Mouse (Mus musculus): ENCODE measurements around the gene Kntc1. TPM values are rescaled to one million over a fixed set of nuclear protein-coding genes. Genes with fewer than 3 reads are reported as not detected.
"Not testable (repeated sequence)": the region's sequence is repeated elsewhere in the genome, so short reads cannot be mapped to it uniquely, and the experiment has no call there.

Gene Kntc1
- polyA plus RNA-seq, 1 experiment: 0.78 TPM

- no peaks in the 10 kb centered on the region for H3K9me3 ChIP-seq
- TF ChIP-seq GATA1 (IDR thresholded peaks at IDR 0.05; ENCODE audit: borderline replicate concordance, low read length) (no peak), FLI1 (IDR thresholded peaks at IDR 0.05; ENCODE audit: low read length) (no peak)
- peaks cover 23% of the 10 kb centered on the region for H3K4me1 ChIP-seq
- H3K27me3 ChIP-seq (replicated peaks): no peaks in the 10 kb centered on the region
- H3K36me3 ChIP-seq (replicated peaks; ENCODE audit: low read length): peaks cover 73% of the 10 kb centered on the region
- H3K4me3 ChIP-seq (replicated peaks): no peak overlapping the region
Measured at GRCm38 (mm10) chr5:123744358-123744757, 5.2 kb upstream of the Kntc1 start.

- Histone ChIP-seq H3K4me3 (replicated peaks) (peak overlapping the region; percentile 71), H3K4me1 (peaks cover 32% of the 10 kb centered on the region), H3K36me3 (replicated peaks; ENCODE audit: low read length) (peaks cover 56% of the 10 kb centered on the region), H3K27me3 (replicated peaks) (no peaks in the 10 kb centered on the region), H3K9me3 (no peaks in the 10 kb centered on the region)
- TF ChIP-seq GATA1 (IDR thresholded peaks at IDR 0.05; ENCODE audit: borderline replicate concordance, low read length) (no peak), FLI1 (IDR thresholded peaks at IDR 0.05; ENCODE audit: low read length) (no peak)
Measured at GRCm38 (mm10) chr5:123746253-123746652, 3.3 kb upstream of the Kntc1 start.

- H3K4me3 ChIP-seq (replicated peaks): peak overlapping the region; percentile 89
- TF ChIP-seq FLI1 (IDR thresholded peaks at IDR 0.05; ENCODE audit: low read length) (no peak), GATA1 (IDR thresholded peaks at IDR 0.05; ENCODE audit: borderline replicate concordance, low read length) (no peak)
- H3K9me3 ChIP-seq: no peaks in the 10 kb centered on the region
- H3K36me3 ChIP-seq (replicated peaks; ENCODE audit: low read length): peaks cover 46% of the 10 kb centered on the region
- no peaks in the 10 kb centered on the region for H3K27me3 ChIP-seq (replicated peaks)
- H3K4me1 ChIP-seq: peaks cover 32% of the 10 kb centered on the region
Measured at GRCm38 (mm10) chr5:123747604-123748003, 1.9 kb upstream of the Kntc1 start.

GRCm38 (mm10) chr5:123748339-123749064 lies 1.0 kb upstream of the Kntc1 start:
- Histone ChIP-seq H3K4me1 (peaks cover 32% of the 10 kb centered on the region), H3K4me3 (replicated peaks) (peak overlapping the region; percentile 94), H3K27me3 (replicated peaks) (no peaks in the 10 kb centered on the region), H3K36me3 (replicated peaks; ENCODE audit: low read length) (peaks cover 39% of the 10 kb centered on the region), H3K9me3 (no peaks in the 10 kb centered on the region)
- TF ChIP-seq FLI1 (IDR thresholded peaks at IDR 0.05; ENCODE audit: low read length): no peak
- no peak for TF ChIP-seq GATA1 (IDR thresholded peaks at IDR 0.05; ENCODE audit: borderline replicate concordance, low read length)

- no peak overlapping the region for H3K4me3 ChIP-seq (replicated peaks)
- no peaks in the 10 kb centered on the region for H3K27me3 ChIP-seq (replicated peaks)
- TF ChIP-seq GATA1 (IDR thresholded peaks at IDR 0.05; ENCODE audit: borderline replicate concordance, low read length) (no peak), FLI1 (IDR thresholded peaks at IDR 0.05; ENCODE audit: low read length) (no peak)
- H3K4me1 ChIP-seq: no peaks in the 10 kb centered on the region
- peaks cover 73% of the 10 kb centered on the region for H3K36me3 ChIP-seq (replicated peaks; ENCODE audit: low read length)
- no peaks in the 10 kb centered on the region for H3K9me3 ChIP-seq
Measured at GRCm38 (mm10) chr5:123765506-123765905, 16.0 kb downstream of the Kntc1 start.

- not testable (repeated sequence) for H3K27me3 ChIP-seq (replicated peaks); H3K4me1 ChIP-seq; H3K4me3 ChIP-seq (replicated peaks); H3K9me3 ChIP-seq
- H3K36me3 ChIP-seq (replicated peaks; ENCODE audit: low read length): peaks cover 74% of the 10 kb centered on the region
Measured at GRCm38 (mm10) chr5:123766455-123766854, 16.9 kb downstream of the Kntc1 start.

- H3K4me3 ChIP-seq (replicated peaks): no peak overlapping the region
- peaks cover 74% of the 10 kb centered on the region for H3K36me3 ChIP-seq (replicated peaks; ENCODE audit: low read length)
- H3K27me3 ChIP-seq (replicated peaks): no peaks in the 10 kb centered on the region
- H3K4me1 ChIP-seq: no peaks in the 10 kb centered on the region; the same call in 1 of the 2 replicates
- TF ChIP-seq GATA1 (IDR thresholded peaks at IDR 0.05; ENCODE audit: borderline replicate concordance, low read length) (no peak), FLI1 (IDR thresholded peaks at IDR 0.05; ENCODE audit: low read length) (no peak)
- no peaks in the 10 kb centered on the region for H3K9me3 ChIP-seq
Measured at GRCm38 (mm10) chr5:123773441-123773840, 23.9 kb downstream of the Kntc1 start.

GRCm38 (mm10) chr5:123780716-123781115 lies 31.2 kb downstream of the Kntc1 start:
- Histone ChIP-seq H3K4me1 (no peaks in the 10 kb centered on the region; the same call in 1 of the 2 replicates), H3K27me3 (replicated peaks) (no peaks in the 10 kb centered on the region), H3K36me3 (replicated peaks; ENCODE audit: low read length) (peaks cover 91% of the 10 kb centered on the region), H3K4me3 (replicated peaks) (no peak overlapping the region), H3K9me3 (no peaks in the 10 kb centered on the region)
- no peak for TF ChIP-seq FLI1 (IDR thresholded peaks at IDR 0.05; ENCODE audit: low read length)
- TF ChIP-seq GATA1 (IDR thresholded peaks at IDR 0.05; ENCODE audit: borderline replicate concordance, low read length): no peak

GRCm38 (mm10) chr5:123781864-123782263 lies 32.3 kb downstream of the Kntc1 start:
- Histone ChIP-seq H3K27me3 (replicated peaks) (no peaks in the 10 kb centered on the region), H3K4me1 (no peaks in the 10 kb centered on the region; the same call in 1 of the 2 replicates), H3K36me3 (replicated peaks; ENCODE audit: low read length) (peaks cover 91% of the 10 kb centered on the region), H3K9me3 (no peaks in the 10 kb centered on the region), H3K4me3 (replicated peaks) (no peak overlapping the region)
- TF ChIP-seq FLI1 (IDR thresholded peaks at IDR 0.05; ENCODE audit: low read length) (no peak), GATA1 (IDR thresholded peaks at IDR 0.05; ENCODE audit: borderline replicate concordance, low read length) (no peak)

- Histone ChIP-seq H3K27me3 (replicated peaks) (no peaks in the 10 kb centered on the region), H3K4me3 (replicated peaks) (no peak overlapping the region), H3K4me1 (no peaks in the 10 kb centered on the region), H3K36me3 (replicated peaks; ENCODE audit: low read length) (peaks cover 89% of the 10 kb centered on the region), H3K9me3 (no peaks in the 10 kb centered on the region)
- no peak for TF ChIP-seq GATA1 (IDR thresholded peaks at IDR 0.05; ENCODE audit: borderline replicate concordance, low read length)
- TF ChIP-seq FLI1 (IDR thresholded peaks at IDR 0.05; ENCODE audit: low read length): no peak
Measured at GRCm38 (mm10) chr5:123788976-123789375, 39.5 kb downstream of the Kntc1 start.
